Mouse (Mus musculus): ENCODE measurements at regions not wholly inside any gene's neighbourhood (a gene's known extent, or its start where the extent isn't known, plus 50 kb on each side); places are given as distances from the start of the nearest gene placed in this dataset.
A peak's percentile ranks its signal among the peaks of the same experiment; 100 is the strongest.

- Histone ChIP-seq H3K4me1 (ENCODE audit: control insufficient read depth, insufficient read depth, low read length) (0 out of 2 replicates have a peak, but pooled peaks cover 5% of the 10 kb centered on the region), H3K9ac (ENCODE audit: low read depth, low read length) (no peak overlapping the region), H3K27ac (ENCODE audit: low read depth, low read length) (no peak overlapping the region), H3K4me2 (replicated peaks; ENCODE audit: low read depth, low read length) (no peak overlapping the region), H3K27me3 (ENCODE audit: control insufficient read depth, insufficient read depth, low read length) (no peaks in the 10 kb centered on the region), H3K4me3 (ENCODE audit: low read length) (no peak overlapping the region), H3K36me3 (ENCODE audit: control insufficient read depth, insufficient read depth, low read length) (no peaks in the 10 kb centered on the region), H3K9me3 (ENCODE audit: control insufficient read depth, low read length) (no peaks in the 10 kb centered on the region)
- ATAC-seq (ENCODE audit: low FRiP score, low TSS enrichment) = no peak
- 93% methylated on average over 10 of the region's 10 CpGs for WGBS
These were observed 402.7 kb upstream of the Map3k7 start for GRCm38 (mm10) chr4:31561183-31561582.

GRCm38 (mm10) chr4:31561823-31562222 lies 402.1 kb upstream of the Map3k7 start:
- no peaks in the 10 kb centered on the region for H3K36me3 ChIP-seq (ENCODE audit: control insufficient read depth, insufficient read depth, low read length)
- no peak overlapping the region for H3K4me2 ChIP-seq (replicated peaks; ENCODE audit: low read depth, low read length)
- 29% methylated on average over 3 of the region's 3 CpGs for WGBS
- 0 out of 2 replicates have a peak, but pooled peaks have one; percentile 32 for ATAC-seq (ENCODE audit: low FRiP score, low TSS enrichment)
- no peak overlapping the region for H3K9ac ChIP-seq (ENCODE audit: low read depth, low read length)
- no peak overlapping the region for H3K27ac ChIP-seq (ENCODE audit: low read depth, low read length)
- H3K4me3 ChIP-seq (ENCODE audit: low read length) = no peak overlapping the region
- H3K27me3 ChIP-seq (ENCODE audit: control insufficient read depth, insufficient read depth, low read length) = no peaks in the 10 kb centered on the region
- H3K9me3 ChIP-seq (ENCODE audit: control insufficient read depth, low read length) = no peaks in the 10 kb centered on the region
- 0 out of 2 replicates have a peak, but pooled peaks cover 8% of the 10 kb centered on the region for H3K4me1 ChIP-seq (ENCODE audit: control insufficient read depth, insufficient read depth, low read length)

DNA sequence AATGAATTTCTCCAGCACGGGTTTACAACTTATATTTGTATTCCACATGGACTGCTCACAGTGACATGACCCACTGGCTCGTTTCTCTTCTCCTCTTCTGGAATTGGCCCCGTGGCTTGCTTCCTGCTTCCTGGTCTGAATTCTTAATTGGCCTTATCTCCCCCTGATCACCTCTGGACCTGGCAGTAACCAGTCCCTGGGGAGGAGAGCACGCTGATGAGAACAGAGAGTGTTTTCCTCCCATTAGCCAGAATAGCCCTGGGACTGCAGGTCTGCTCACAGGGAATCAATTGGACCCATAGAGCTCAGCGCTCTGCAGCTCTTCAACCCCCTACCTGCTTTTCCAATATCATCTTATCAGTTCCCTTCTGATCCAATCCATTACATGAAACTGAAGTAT lies 397.7 kb upstream of the Map3k7 start:
- Histone ChIP-seq H3K27ac (ENCODE audit: low read depth, low read length) (no peak overlapping the region), H3K27me3 (ENCODE audit: control insufficient read depth, insufficient read depth, low read length) (no peaks in the 10 kb centered on the region), H3K36me3 (ENCODE audit: control insufficient read depth, insufficient read depth, low read length) (no peaks in the 10 kb centered on the region)

GRCm38 (mm10) chr4:31566834-31567233 lies 397.1 kb upstream of the Map3k7 start:
- Histone ChIP-seq H3K27ac (ENCODE audit: low read depth, low read length) (no peak overlapping the region), H3K36me3 (ENCODE audit: control insufficient read depth, insufficient read depth, low read length) (no peaks in the 10 kb centered on the region), H3K9ac (ENCODE audit: low read depth, low read length) (no peak overlapping the region), H3K9me3 (ENCODE audit: control insufficient read depth, low read length) (no peaks in the 10 kb centered on the region), H3K4me2 (replicated peaks; ENCODE audit: low read depth, low read length) (no peak overlapping the region), H3K27me3 (ENCODE audit: control insufficient read depth, insufficient read depth, low read length) (no peaks in the 10 kb centered on the region), H3K4me3 (ENCODE audit: low read length) (no peak overlapping the region), H3K4me1 (ENCODE audit: control insufficient read depth, insufficient read depth, low read length) (0 out of 2 replicates have a peak, but pooled peaks cover 11% of the 10 kb centered on the region)
- no peak for ATAC-seq (ENCODE audit: low FRiP score, low TSS enrichment)
- WGBS = 35% methylated on average over 3 of the region's 3 CpGs

More for the DNA sequence above, 397.7 kb upstream of the Map3k7 start:
- ATAC-seq (ENCODE audit: low FRiP score, low TSS enrichment) = no peak
- no peak overlapping the region for H3K4me3 ChIP-seq (ENCODE audit: low read length)
- no peak overlapping the region for H3K4me2 ChIP-seq (replicated peaks; ENCODE audit: low read depth, low read length)
- 0 out of 2 replicates have a peak, but pooled peaks cover 11% of the 10 kb centered on the region for H3K4me1 ChIP-seq (ENCODE audit: control insufficient read depth, insufficient read depth, low read length)
- WGBS = 19% methylated on average over 5 of the region's 5 CpGs
- no peaks in the 10 kb centered on the region for H3K9me3 ChIP-seq (ENCODE audit: control insufficient read depth, low read length)
- H3K9ac ChIP-seq (ENCODE audit: low read depth, low read length) = no peak overlapping the region

- no peak overlapping the region for H3K9ac ChIP-seq (ENCODE audit: low read depth, low read length)
These were observed 394.2 kb upstream of the Map3k7 start for GRCm38 (mm10) chr4:31569687-31570086.

DNA sequence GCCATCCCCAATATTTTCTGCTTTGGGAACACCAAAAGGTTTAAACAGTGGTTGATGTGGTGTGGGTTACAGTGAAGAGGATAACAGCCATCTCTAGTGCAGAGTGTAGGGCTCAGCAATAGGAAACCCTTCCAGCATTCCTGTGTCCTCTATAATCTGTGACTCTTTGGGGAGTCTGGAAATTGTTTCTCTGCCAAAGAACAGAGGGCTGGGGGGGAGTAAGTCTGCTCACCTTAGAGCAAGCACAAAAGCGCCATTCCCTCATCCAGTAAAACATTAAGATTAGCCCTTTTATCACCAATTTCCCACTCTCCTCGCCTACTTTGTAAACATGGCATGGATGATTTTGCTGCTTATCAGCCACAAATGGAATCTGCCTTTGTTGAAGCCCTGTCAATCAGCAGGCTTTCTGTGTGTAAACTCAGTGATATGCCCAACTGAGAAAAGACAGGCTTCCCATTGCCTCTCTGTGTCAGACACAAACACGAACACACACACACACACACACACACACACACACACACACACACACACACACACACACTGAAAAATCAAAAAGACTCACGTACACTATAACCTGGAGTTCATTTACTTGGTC lies 386.8 kb upstream of the Map3k7 start:
- 78% methylated on average over 4 of the region's 4 CpGs for WGBS
- Histone ChIP-seq H3K36me3 (ENCODE audit: control insufficient read depth, insufficient read depth, low read length) (no peaks in the 10 kb centered on the region), H3K27me3 (ENCODE audit: control insufficient read depth, insufficient read depth, low read length) (no peaks in the 10 kb centered on the region), H3K4me3 (ENCODE audit: low read length) (no peak overlapping the region), H3K9ac (ENCODE audit: low read depth, low read length) (no peak overlapping the region), H3K4me2 (replicated peaks; ENCODE audit: low read depth, low read length) (no peak overlapping the region), H3K27ac (ENCODE audit: low read depth, low read length) (no peak overlapping the region), H3K4me1 (ENCODE audit: control insufficient read depth, insufficient read depth, low read length) (no peaks in the 10 kb centered on the region), H3K9me3 (ENCODE audit: control insufficient read depth, low read length) (no peaks in the 10 kb centered on the region)
- no peak for ATAC-seq (ENCODE audit: low FRiP score, low TSS enrichment)

More at GRCm38 (mm10) chr4:31569687-31570086, 394.2 kb upstream of the Map3k7 start:
- no peaks in the 10 kb centered on the region for H3K36me3 ChIP-seq (ENCODE audit: control insufficient read depth, insufficient read depth, low read length)
- no peak overlapping the region for H3K27ac ChIP-seq (ENCODE audit: low read depth, low read length)
- 0 out of 2 replicates have a peak, but pooled peaks cover 11% of the 10 kb centered on the region for H3K4me1 ChIP-seq (ENCODE audit: control insufficient read depth, insufficient read depth, low read length)
- no peaks in the 10 kb centered on the region for H3K9me3 ChIP-seq (ENCODE audit: control insufficient read depth, low read length)
- H3K4me3 ChIP-seq (ENCODE audit: low read length) = no peak overlapping the region
- peak; percentile 95 for ATAC-seq (ENCODE audit: low FRiP score, low TSS enrichment)
- H3K4me2 ChIP-seq (replicated peaks; ENCODE audit: low read depth, low read length) = no peak overlapping the region
- 40% methylated on average over 1 of the region's 1 CpGs for whole genome bisulfite sequencing
- H3K27me3 ChIP-seq (ENCODE audit: control insufficient read depth, insufficient read depth, low read length) = no peaks in the 10 kb centered on the region

DNA sequence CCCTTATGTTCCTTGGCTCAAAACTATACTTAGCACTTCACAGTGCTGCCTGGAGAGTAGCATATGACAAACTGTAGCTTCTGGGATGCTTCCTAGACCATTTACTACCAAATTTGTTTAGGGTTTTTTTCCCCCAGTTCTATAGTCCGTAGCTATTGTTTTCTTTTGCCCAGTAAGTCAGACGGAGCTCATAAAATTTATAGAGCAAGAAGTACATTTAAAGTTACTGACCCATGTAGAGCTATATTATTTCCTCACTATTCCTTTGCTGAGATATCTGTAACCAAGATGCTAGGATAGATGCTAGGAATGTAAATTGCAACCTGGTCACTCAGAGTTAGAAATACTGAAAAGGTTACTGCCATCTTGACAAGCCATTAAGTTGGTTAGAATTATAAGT lies 380.4 kb upstream of the Map3k7 start:
- no peak overlapping the region for H3K4me2 ChIP-seq (replicated peaks; ENCODE audit: low read depth, low read length)
- ATAC-seq (ENCODE audit: low FRiP score, low TSS enrichment) = peak; percentile 69; the same call in 1 of the 2 replicates
- no peaks in the 10 kb centered on the region for H3K36me3 ChIP-seq (ENCODE audit: control insufficient read depth, insufficient read depth, low read length)
- no peak overlapping the region for H3K4me3 ChIP-seq (ENCODE audit: low read length)
- no peak overlapping the region for H3K9ac ChIP-seq (ENCODE audit: low read depth, low read length)
- H3K4me1 ChIP-seq (ENCODE audit: control insufficient read depth, insufficient read depth, low read length) = no peaks in the 10 kb centered on the region
- H3K27ac ChIP-seq (ENCODE audit: low read depth, low read length) = no peak overlapping the region
- H3K27me3 ChIP-seq (ENCODE audit: control insufficient read depth, insufficient read depth, low read length) = no peaks in the 10 kb centered on the region
- 3% methylated on average over 2 of the region's 2 CpGs for WGBS
- H3K9me3 ChIP-seq (ENCODE audit: control insufficient read depth, low read length) = no peaks in the 10 kb centered on the region

DNA sequence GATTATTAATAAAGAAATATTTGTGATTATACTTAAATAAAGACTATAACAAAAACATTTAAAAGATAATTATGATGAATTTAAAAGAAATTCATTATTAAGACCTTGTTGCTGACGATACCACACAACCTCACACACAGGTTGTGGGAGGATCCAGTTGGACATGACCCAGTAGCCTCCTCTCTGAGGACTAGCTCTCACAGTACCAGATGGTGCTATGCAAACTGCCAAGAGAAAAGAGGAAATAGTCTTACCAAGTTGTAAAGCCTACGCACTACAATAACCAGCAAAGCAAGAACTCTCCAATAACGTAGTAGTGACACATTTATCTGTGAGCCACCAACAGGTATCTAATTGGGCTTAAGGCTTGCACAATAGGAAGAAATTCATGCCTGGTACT lies 379.7 kb upstream of the Map3k7 start:
- Histone ChIP-seq H3K9me3 (ENCODE audit: control insufficient read depth, low read length) (no peaks in the 10 kb centered on the region), H3K27ac (ENCODE audit: low read depth, low read length) (no peak overlapping the region), H3K27me3 (ENCODE audit: control insufficient read depth, insufficient read depth, low read length) (no peaks in the 10 kb centered on the region), H3K4me3 (ENCODE audit: low read length) (no peak overlapping the region), H3K4me1 (ENCODE audit: control insufficient read depth, insufficient read depth, low read length) (no peaks in the 10 kb centered on the region), H3K36me3 (ENCODE audit: control insufficient read depth, insufficient read depth, low read length) (no peaks in the 10 kb centered on the region), H3K9ac (ENCODE audit: low read depth, low read length) (no peak overlapping the region), H3K4me2 (replicated peaks; ENCODE audit: low read depth, low read length) (no peak overlapping the region)
- ATAC-seq (ENCODE audit: low FRiP score, low TSS enrichment) = no peak
- 51% methylated on average over 3 of the region's 3 CpGs for WGBS

DNA sequence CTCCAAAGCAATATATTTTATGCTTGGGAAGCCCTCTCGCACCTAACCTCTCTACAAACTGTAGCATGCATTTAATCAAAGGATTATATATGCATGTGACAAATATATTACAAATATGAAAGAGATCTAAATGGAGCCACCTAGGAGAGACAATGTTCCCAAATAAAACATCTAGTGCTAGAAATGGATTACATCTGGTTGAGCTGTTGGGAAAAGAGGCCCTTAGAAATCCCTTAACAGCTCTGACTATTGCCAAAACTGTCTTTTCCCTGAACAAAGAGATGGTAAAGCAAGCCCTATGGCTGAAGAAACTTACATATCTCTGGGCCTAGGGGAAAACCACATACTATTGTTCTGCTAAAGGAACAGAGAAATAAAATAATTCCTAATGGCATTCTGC lies 369.8 kb upstream of the Map3k7 start:
- H3K27ac ChIP-seq (ENCODE audit: low read depth, low read length) = no peak overlapping the region
- no peak overlapping the region for H3K9ac ChIP-seq (ENCODE audit: low read depth, low read length)
- H3K9me3 ChIP-seq (ENCODE audit: control insufficient read depth, low read length) = no peaks in the 10 kb centered on the region
- H3K36me3 ChIP-seq (ENCODE audit: control insufficient read depth, insufficient read depth, low read length) = no peaks in the 10 kb centered on the region
- no peak overlapping the region for H3K4me3 ChIP-seq (ENCODE audit: low read length)
- no peak for ATAC-seq (ENCODE audit: low FRiP score, low TSS enrichment)
- H3K27me3 ChIP-seq (ENCODE audit: control insufficient read depth, insufficient read depth, low read length) = no peaks in the 10 kb centered on the region
- WGBS = 71% methylated on average over 1 of the region's 1 CpGs
- H3K4me2 ChIP-seq (replicated peaks; ENCODE audit: low read depth, low read length) = no peak overlapping the region
- no peaks in the 10 kb centered on the region for H3K4me1 ChIP-seq (ENCODE audit: control insufficient read depth, insufficient read depth, low read length)
